Mouse (Mus musculus) ES-E14 (cell line): ENCODE results near the gene Acadl. TPM values are rescaled to one million over a fixed set of nuclear protein-coding genes. Genes with fewer than 3 reads are reported as not detected.

ENCODE experiments used
- DNase-seq: peaks from one replicate; pipeline ENCODE4 v3.0.0-alpha.2; 2013; ENCODE audit warnings: low read depth, low spot score
- H3K27ac ChIP-seq: 2 replicates; pipeline ENCODE4 v1.5.1; 2012; ENCODE audit warnings: low read depth, mild to moderate bottlenecking, low read length, moderate library complexity, mixed read lengths; ENCODE audit not compliant: poor library complexity, insufficient read depth, severe bottlenecking
- H3K36me3 ChIP-seq: 2 replicates; pipeline ENCODE4 v1.6.1; 2012; ENCODE audit warnings: mild to moderate bottlenecking, low read length, moderate library complexity, mixed read lengths; ENCODE audit not compliant: control insufficient read depth, poor library complexity, insufficient read depth, severe bottlenecking
- H3K4me1 ChIP-seq, 2 experiments: fragments of 150-350 bp in 1 of 2; sonication (generic) in 1 of 2; 2 replicates each; pipeline ENCODE4 v1.6.1; 2012; ENCODE audit warnings: low read length in 2 of 2, mild to moderate bottlenecking in 1 of 2, mixed read lengths in 1 of 2; ENCODE audit not compliant: control insufficient read depth in 2 of 2, insufficient read depth in 2 of 2, poor library complexity in 1 of 2
- H3K4me3 ChIP-seq, 2 experiments: fragments of 150-350 bp in 1 of 2; sonication (generic) in 1 of 2; 2 replicates each; pipeline ENCODE4 v1.5.1; 2012; ENCODE audit warnings: low read length in 2 of 2, low read depth in 1 of 2, mild to moderate bottlenecking in 1 of 2, mixed read lengths in 1 of 2; ENCODE audit not compliant: insufficient read depth in 1 of 2, poor library complexity in 1 of 2, severe bottlenecking in 1 of 2
- H3K9ac ChIP-seq: 2 replicates; pipeline ENCODE4 v1.6.1; 2012; ENCODE audit warnings: low read depth, mild to moderate bottlenecking, low read length, mixed read lengths; ENCODE audit not compliant: poor library complexity, insufficient read depth, severe bottlenecking
- H3K9me3 ChIP-seq: fragments of 150-350 bp; sonication (generic); 2 replicates; pipeline ENCODE4 v1.6.1; 2012; ENCODE audit warnings: low read depth, mild to moderate bottlenecking, low read length; ENCODE audit not compliant: control insufficient read depth, insufficient read depth
- CHD2 ChIP-seq: IDR thresholded peaks from 2 replicates; pipeline ENCODE4 v1.6.1; 2014; ENCODE audit warnings: mild to moderate bottlenecking, low read depth, low read length, inconsistent platforms
- HCFC1 ChIP-seq: IDR thresholded peaks from 2 replicates; pipeline ENCODE4 v1.6.1; 2012; ENCODE audit warnings: low read length, inconsistent platforms, borderline replicate concordance; ENCODE audit not compliant: insufficient read depth
- MAFK ChIP-seq: IDR thresholded peaks from 2 replicates; pipeline ENCODE4 v1.6.1; 2014; ENCODE audit warnings: mild to moderate bottlenecking, low read depth, low read length, inconsistent platforms; ENCODE audit not compliant: insufficient read depth
- ZC3H11A ChIP-seq: IDR thresholded peaks from 2 replicates; pipeline ENCODE4 v1.6.1; 2012; ENCODE audit warnings: low read depth, mild to moderate bottlenecking, inconsistent platforms, low read length, borderline replicate concordance
- ZNF384 ChIP-seq: IDR thresholded peaks from 2 replicates; pipeline ENCODE4 v1.6.1; 2012; ENCODE audit warnings: low read depth, low read length, inconsistent platforms
- in situ Hi-C, 2 experiments: fragments of 600-800 bp; cut with MboI; formaldehyde crosslinking; loops; one replicate each; pipeline ENCODE4 v1.15.1; 2025; ENCODE audit warnings: low sequenced_read_pairs in 2 of 2, inconsistent platforms in 1 of 2; ENCODE audit not compliant: unreplicated experiment in 2 of 2
- total RNA-seq: library from RNA; depleted of rRNA; stranded (reverse); fragments of 300-350 nt; gene quantifications from 2 replicates; pipeline ENCODE4 v1.2.3, GENCODE M21; 2012

The Acadl gene
- total RNA-seq, 1 experiment = 4.9 TPM

DNA sequence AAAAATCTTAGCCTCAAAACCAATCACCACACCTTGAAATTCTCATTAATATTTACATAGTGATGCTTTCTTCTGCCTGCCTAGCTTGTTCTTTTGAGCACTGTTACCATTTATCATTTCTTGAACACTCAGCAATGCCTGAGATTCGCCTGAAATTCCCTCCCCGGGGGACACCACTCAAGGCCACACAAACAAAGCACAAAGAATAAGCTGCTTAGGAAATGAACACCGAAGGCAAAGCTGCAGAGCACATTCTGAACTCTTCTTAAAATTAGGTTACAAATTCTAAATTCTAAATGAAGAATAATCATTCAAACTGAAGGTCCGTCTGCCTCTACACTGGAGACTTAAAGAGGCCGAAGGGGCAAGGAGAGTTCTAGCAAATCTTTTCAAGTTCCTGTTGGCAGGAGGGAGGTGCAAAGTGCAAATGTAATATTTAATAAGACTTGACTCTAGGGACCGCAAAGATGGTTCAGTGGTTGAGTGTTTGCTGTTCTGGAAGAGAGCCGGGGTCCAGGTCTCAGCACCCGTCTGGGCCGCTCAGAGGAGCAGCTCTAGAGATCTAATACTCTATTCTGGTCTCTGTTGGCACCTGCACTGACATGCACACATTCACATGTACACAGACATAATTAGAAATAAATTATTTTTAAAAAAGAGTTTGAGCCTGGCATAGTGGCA is 33.5 kb downstream of the Acadl start:
- H3K9ac ChIP-seq = no peak overlapping the region
- H3K36me3 ChIP-seq = no peaks in the 10 kb centered on the region
- in situ Hi-C loops = loop anchor here in 1 of 2 experiments (25.0 kb wide), 1 partner anchor 717 kb away; no protein-coding TSS in a partner anchor
- no peaks in the 10 kb centered on the region for H3K4me1 ChIP-seq
- no peak for DNase-seq
- no peaks in the 10 kb centered on the region for H3K9me3 ChIP-seq
- no peak overlapping the region for H3K27ac ChIP-seq
- TF ChIP-seq MAFK (no peak), HCFC1 (no peak), ZNF384 (no peak), ZC3H11A (no peak), CHD2 (no peak)
- no peak overlapping the region for H3K4me3 ChIP-seq

DNA sequence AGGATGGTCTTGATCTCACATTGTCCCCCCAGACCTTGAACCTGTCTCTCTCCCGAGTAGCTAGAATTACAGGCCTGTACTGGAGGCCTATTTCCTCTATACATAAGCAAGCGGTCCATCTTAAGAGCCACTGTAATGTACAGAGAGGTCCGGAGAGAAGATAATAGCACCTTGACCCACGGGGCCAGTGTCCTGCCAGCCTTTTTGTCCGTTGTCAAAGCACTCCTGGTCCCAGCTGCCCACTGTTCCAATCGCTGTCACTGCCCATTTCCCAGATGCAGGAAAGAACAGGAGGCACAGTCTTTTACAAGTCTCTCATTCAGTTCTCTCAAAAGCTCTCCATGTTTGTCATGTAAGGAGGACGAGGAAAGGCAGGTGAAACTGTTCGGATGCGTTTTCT is 41.1 kb downstream of the Acadl start:
- no peak overlapping the region for H3K27ac ChIP-seq
- H3K4me3 ChIP-seq = no peak overlapping the region
- in situ Hi-C loops = no loop called here
- TF ChIP-seq CHD2 = no peak
- TF ChIP-seq ZNF384 = no peak
- TF ChIP-seq HCFC1 = no peak
- no peak for TF ChIP-seq MAFK
- no peak for TF ChIP-seq ZC3H11A
- no peaks in the 10 kb centered on the region for H3K9me3 ChIP-seq
- no peaks in the 10 kb centered on the region; a peak in 1 of 4 replicates for H3K4me1 ChIP-seq
- no peak for DNase-seq
- H3K36me3 ChIP-seq = no peaks in the 10 kb centered on the region
- no peak overlapping the region for H3K9ac ChIP-seq

DNA sequence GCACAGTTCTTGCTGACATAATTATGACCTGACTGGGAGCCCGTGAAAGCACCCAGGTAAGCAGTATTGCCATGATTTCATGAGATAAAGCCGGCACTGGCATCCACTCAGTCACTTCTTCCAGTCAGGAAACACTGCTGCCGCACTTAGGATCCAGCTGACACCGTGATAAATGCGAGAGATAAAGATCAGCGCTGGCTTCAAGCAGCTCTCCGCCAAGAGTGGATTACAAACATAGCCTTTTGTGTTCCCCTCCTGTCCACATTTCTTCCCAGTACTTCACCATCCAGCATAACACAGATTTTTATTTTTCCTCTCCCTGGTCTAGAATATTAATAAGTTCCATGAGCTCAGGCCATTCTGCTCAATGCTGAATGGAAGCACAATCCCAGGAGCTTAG is 42.8 kb downstream of the Acadl start:
- Histone ChIP-seq H3K27ac (no peak overlapping the region), H3K4me1 (no peaks in the 10 kb centered on the region; a peak in 1 of 4 replicates), H3K36me3 (no peaks in the 10 kb centered on the region), H3K4me3 (no peak overlapping the region), H3K9ac (no peak overlapping the region), H3K9me3 (no peaks in the 10 kb centered on the region)
- TF ChIP-seq HCFC1 (no peak), ZC3H11A (no peak), MAFK (no peak), ZNF384 (no peak), CHD2 (no peak)
- DNase-seq = no peak
- in situ Hi-C loops = no loop called here

DNA sequence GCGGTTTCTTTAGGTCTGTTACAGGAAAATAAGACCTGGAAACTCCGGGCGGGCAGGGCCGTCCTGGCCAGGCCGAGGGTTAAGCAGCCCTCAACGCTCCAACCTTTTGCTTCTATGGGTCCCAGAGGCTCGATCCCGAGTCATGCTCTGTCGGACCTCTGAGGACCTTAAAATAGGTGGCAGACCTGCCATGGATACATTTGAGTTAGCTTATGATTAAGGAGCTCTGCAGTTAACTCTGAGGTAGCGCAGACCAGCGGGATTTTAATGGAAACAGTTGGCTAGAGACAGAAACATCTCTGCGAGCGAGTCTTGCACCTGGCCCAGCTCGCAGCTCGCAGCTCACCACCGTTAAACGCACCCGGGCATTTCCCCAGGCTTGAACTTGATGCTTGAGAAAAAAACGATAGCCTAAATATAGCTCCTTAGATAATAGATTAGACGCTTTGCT is 45.2 kb downstream of the Acadl start:
- no peak for TF ChIP-seq ZNF384
- TF ChIP-seq HCFC1 = no peak
- no peak for TF ChIP-seq ZC3H11A
- TF ChIP-seq CHD2 = no peak
- no peak for TF ChIP-seq MAFK
- in situ Hi-C loops = no loop called here

DNA sequence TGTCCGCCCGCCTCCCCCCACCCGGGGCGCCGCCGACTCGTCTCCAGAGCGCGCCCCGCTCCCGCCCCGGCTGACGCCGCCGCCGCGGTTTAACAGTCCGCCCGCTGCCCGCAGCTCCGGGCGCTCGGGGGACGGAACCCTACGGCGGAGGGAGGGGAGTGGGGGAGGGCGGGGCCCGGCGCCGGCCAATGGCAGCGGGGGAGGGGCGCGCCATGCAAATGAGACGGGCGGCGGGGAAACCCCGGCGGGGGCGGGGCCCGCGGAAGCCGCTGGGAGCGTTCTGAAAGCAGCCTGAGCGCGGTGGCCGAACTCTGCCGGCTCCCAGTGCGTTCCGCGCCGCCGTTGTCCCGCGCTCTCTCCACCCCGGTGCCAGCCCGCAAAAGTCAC is 45.6 kb downstream of the Acadl start, which contains the start of gene Kansl1l:
Kansl1l (minus strand) TSS at position 110 of the 387 bp plus-strand sequence.
- no peak for TF ChIP-seq ZC3H11A
- no peak for TF ChIP-seq HCFC1
- no peak for TF ChIP-seq MAFK
- TF ChIP-seq ZNF384 = no peak
- no peak for TF ChIP-seq CHD2
- H3K9ac ChIP-seq = peak within 1 kb of the TSS; percentile 95
- H3K4me1 ChIP-seq = no peaks in the 10 kb centered on the region; a peak in 1 of 4 replicates
- H3K4me3 ChIP-seq = peak within 1 kb of the TSS; percentile 75 to 80
- in situ Hi-C loops = no loop called here
- H3K9me3 ChIP-seq = no peaks in the 10 kb centered on the region
- peak within 1 kb of the TSS; percentile 69 for H3K27ac ChIP-seq
- no peaks in the 10 kb centered on the region for H3K36me3 ChIP-seq
- DNase-seq = peak; percentile 81

More for the DNA sequence above, 45.2 kb downstream of the Acadl start:
- Histone ChIP-seq H3K4me1 (no peaks in the 10 kb centered on the region; a peak in 1 of 4 replicates), H3K36me3 (no peaks in the 10 kb centered on the region), H3K9me3 (no peaks in the 10 kb centered on the region), H3K4me3 (peak overlapping the region; percentile 75 to 80), H3K9ac (peak overlapping the region; percentile 84), H3K27ac (no peak overlapping the region)
- no peak for DNase-seq
